Mouse (Mus musculus): ENCODE results near the gene Veph1. TPM values are rescaled to one million over a fixed set of nuclear protein-coding genes. Genes with fewer than 3 reads are reported as not detected.

Gene Veph1
- polyA plus RNA-seq, 1 experiment from 2014 or later, result 0.75 TPM

DNA sequence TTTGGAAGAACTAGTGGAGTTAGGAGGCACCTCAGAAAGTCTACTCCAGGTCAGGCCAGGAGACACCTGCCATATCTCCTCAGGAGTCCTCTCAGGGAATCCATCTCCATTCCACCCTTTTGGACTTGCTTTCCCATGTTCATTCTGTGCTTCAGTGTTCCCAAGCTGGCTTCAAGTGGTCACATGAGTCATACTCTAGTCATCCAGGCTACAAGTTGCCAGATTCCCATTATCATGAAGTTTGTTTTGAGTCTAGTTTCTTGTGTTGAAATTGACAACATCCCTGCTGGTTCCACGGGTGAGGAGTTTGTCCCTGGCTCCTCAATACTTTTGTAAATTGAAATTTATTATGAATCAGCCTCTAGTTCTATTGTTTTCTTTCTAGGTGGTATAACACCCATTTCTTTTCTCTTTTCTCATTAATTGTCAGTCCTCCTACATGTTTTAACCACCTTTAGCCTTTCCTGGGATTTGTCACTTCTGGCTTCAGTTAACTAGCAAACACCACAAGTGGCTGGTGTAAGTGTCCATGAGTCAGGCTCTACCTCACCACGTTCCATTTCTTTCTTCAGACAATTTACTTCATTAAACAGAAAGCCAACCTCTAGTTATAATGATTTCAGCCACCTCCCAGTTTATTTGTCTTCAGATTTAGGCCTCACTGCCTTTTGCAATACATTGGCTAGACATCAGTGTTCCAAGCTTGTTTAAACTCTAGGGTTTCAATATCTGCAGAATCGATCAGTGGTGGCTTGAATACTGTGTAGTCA lies 288.8 kb downstream of the Veph1 start:
- 68% methylated on average over 3 of the region's 3 CpGs for WGBS
- H3K4me1 ChIP-seq (replicated peaks), result no peaks in the 10 kb centered on the region
- no peak for ATAC-seq (ENCODE audit: insufficient number of reproducible peaks, low FRiP score)
- no peaks in the 10 kb centered on the region for H3K27me3 ChIP-seq (replicated peaks)
- no peak overlapping the region for H3K4me3 ChIP-seq
- H3K36me3 ChIP-seq, result no peaks in the 10 kb centered on the region
- H3K27ac ChIP-seq (ENCODE audit: poor library complexity, severe bottlenecking), result no peak overlapping the region
- H3K9me3 ChIP-seq (replicated peaks), result 0 out of 2 replicates have a peak, but pooled peaks cover 4% of the 10 kb centered on the region
- no peak overlapping the region for H3K9ac ChIP-seq
- H3K4me2 ChIP-seq, result no peak overlapping the region

DNA sequence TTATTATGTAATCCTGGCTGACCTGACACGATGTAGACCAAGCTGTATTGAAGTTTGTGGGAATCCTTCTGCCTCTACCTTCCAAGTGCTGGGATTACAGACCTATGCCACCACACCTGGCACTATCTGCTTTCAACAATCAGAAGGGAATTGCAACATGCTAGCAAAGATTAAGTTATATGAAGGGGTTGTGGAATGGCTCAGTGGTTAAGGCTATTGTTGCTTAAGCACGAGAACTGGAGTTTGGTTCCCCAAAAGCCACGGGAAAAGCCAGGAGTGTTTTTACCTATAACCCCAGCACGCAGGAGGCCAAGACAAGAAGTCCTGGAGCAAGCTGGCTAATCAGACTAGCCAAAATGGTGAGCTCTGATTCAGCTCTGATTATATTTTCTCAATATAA lies 291.6 kb downstream of the Veph1 start:
- Histone ChIP-seq H3K4me1 (replicated peaks) (no peaks in the 10 kb centered on the region), H3K4me3 (no peak overlapping the region), H3K4me2 (no peak overlapping the region), H3K27me3 (replicated peaks) (no peaks in the 10 kb centered on the region), H3K9me3 (replicated peaks) (no peaks in the 10 kb centered on the region), H3K36me3 (no peaks in the 10 kb centered on the region), H3K9ac (no peak overlapping the region), H3K27ac (ENCODE audit: poor library complexity, severe bottlenecking) (no peak overlapping the region)
- ATAC-seq (ENCODE audit: insufficient number of reproducible peaks, low FRiP score), result no peak
- 78% methylated on average over 4 of the region's 4 CpGs for WGBS

DNA sequence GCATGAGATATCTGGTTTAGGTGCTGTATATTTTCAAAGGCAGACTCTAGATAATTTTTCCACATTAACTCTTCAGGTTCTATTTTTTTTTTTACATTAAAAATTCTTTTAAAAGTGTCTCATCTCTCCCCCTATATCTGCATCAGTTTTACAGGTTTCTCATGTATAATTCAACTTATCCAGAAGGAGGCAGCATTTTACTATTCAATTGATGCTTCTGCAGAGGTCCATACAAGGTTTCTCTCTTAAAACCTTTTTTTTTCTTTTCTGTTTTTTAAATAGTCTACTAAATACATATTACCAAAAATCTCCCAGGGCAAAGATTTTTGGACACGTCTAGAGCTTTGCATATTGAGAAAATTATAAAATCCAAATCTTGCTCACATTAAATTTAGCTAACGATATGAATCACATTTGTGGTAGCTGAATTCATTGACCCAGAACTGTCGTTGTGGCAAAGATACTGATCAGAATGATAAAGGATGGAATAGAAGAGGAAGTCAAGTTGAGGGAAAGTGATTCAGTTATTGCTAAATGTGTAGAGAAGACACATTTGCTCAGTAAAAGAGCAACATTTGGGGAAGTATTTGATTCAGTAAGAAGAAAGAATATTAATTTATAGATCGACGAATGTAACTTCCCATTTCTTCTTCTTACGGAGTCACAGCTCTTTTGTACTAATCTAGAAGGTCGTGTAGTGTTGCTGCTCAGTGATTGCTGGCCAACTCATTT lies 292.3 kb downstream of the Veph1 start:
- no peak overlapping the region for H3K4me2 ChIP-seq
- 62% methylated on average over 7 of the region's 7 CpGs for WGBS
- no peak for ATAC-seq (ENCODE audit: insufficient number of reproducible peaks, low FRiP score)
- H3K36me3 ChIP-seq, result no peaks in the 10 kb centered on the region
- H3K27ac ChIP-seq (ENCODE audit: poor library complexity, severe bottlenecking), result no peak overlapping the region
- no peaks in the 10 kb centered on the region for H3K27me3 ChIP-seq (replicated peaks)
- H3K4me1 ChIP-seq (replicated peaks), result no peaks in the 10 kb centered on the region
- no peak overlapping the region for H3K4me3 ChIP-seq
- no peaks in the 10 kb centered on the region for H3K9me3 ChIP-seq (replicated peaks)
- no peak overlapping the region for H3K9ac ChIP-seq

Other genes with a start within 250 kb of the Veph1 start
- gene Ptx3, start 76.9 kb downstream of the Veph1 start, polyA plus RNA-seq (2016; fragmentation: Nextera tagmentation; extraction: Ambion mirVana), result 8.1 and 8.6 TPM in 2 replicates

All from heart, embryonic 12.5 days (tissue).